Mouse (Mus musculus) left cerebral cortex, postnatal 4 days (tissue): ENCODE data around the gene Ncoa7. TPM values are rescaled to one million over a fixed set of nuclear protein-coding genes. Genes with fewer than 3 reads are reported as not detected.

Source experiments
- DNase-seq: peaks from one replicate; pipeline ENCODE4 v3.0.0-alpha.2; 2022
- intact Hi-C: fragments of 180-260 bp; cut with DNase I; formaldehyde crosslinking; loops from one replicate; pipeline ENCODE4 v1.15.1; 2025
- total RNA-seq, 2 experiments: library from RNA; stranded (reverse); gene quantifications; 2 replicates each; pipeline ENCODE4 v1.2.3; 2021

Ncoa7 gene
- total RNA-seq, 2 experiments from 2014 or later, result 63.6 to 66.2 TPM

DNA sequence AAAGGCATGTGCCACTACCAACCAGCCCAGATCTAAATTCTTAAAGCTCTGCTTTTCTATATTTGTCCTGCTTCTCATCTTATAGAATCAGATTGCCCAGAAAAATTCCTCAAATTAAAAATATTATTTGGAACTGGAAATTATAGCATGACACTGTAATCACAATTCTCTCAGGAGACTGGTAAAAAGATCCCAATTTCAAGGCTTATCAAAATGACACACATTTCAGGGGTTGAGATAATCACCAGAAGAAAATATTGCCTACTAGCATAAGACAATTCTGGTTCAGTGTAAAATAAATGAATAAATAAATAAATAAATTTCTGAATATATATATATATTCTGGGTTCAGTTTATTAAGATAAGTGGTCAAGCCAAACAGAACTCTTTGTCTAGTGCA, 193.5 kb downstream of the Ncoa7 start:
- intact Hi-C loops, result no loop called here
- DNase-seq, result no peak

DNA sequence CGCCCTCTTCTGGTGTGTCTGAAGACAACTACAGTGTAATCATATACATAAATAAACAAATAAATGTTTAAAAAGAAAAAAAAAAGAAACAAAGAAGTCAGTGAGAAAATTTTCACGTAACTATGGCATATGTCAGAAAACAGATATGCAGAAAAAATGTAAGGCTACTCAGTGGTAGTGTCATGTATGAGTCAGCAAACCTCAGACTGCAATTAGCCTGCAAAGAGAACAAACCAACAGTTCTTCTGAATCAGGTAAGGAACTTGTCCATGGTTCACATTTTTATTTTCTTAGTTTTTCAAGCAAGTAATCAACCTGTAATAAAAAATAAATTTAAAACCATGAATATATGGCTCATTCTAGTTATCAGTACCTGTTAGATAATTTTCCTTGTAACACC, 195.0 kb downstream of the Ncoa7 start:
- intact Hi-C loops, result no loop called here
- DNase-seq, result no peak

DNA sequence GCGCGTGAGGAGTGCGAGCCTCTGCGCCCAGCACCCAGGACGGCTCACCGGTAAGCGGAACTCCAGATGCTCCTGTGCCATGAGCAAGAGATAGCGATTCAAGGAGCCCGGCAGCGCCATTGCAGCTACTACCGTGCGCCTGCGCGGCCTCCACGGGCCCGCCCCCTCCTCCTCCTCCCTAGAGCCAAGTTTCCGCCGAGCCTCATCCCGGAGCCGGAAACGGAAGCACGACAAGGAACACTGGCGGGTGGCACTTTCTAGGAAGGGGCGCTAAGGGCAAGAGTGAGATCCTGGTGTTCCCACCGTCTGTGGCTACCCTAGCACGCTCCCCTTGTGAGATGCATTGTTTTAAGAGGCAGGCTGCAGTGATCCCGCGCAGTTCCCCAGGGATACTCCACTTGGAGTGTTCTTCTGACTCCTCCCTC, 202.6 kb downstream of the Ncoa7 start, which contains the start of gene Trmt11:
TSS of gene Trmt11 (minus strand) at position 208 of the 425 bp plus-strand sequence.
- intact Hi-C loops, result no loop called here
- DNase-seq, result peak; percentile 91

DNA sequence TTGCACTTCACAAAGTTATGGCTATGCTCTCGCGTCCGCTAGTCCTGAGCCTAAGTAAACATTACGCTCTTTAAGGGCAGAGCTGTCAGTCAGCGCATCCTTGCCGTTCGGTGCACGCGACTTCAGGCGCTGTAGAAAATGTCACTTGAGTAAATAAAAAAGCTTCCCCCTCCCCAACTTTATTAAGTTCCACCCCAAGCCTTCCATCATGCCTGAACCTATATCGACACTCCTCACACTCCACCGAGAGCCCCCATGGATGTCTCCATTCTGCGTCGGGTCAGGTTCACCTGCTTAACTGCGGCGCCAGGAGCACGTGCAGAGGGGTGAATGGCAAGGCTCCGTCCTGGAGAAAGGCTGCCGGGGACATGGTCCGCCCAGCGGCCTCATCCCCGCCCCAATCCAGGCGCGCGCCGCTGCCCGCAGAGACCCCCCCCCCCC, 203.0 kb downstream of the Ncoa7 start:
- DNase-seq, result no peak
- intact Hi-C loops, result no loop called here

DNA sequence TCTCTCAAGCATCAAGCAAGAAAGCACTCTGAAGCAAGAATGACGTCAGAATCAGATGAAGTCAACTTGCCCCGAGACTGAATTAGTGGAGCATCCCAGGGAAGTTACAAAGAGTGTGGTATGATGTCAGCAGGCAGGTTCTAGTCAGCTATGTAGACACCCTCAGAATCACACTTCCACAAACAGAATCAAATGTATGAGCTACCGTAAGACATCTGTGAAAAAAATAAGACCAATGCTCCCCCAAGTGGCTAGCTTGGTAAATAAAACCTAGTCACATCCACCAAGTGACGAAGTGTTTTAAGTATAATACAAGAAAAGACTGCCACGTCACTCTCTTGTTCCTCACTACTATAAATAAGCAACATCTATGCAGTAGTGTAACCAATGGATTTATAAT, 216.1 kb downstream of the Ncoa7 start:
- no peak for DNase-seq
- intact Hi-C loops, result loop anchor here (5.0 to 10.0 kb wide), 2 partner anchors 785 to 1052 kb away; partner anchors contain the start of gene Rspo3

DNA sequence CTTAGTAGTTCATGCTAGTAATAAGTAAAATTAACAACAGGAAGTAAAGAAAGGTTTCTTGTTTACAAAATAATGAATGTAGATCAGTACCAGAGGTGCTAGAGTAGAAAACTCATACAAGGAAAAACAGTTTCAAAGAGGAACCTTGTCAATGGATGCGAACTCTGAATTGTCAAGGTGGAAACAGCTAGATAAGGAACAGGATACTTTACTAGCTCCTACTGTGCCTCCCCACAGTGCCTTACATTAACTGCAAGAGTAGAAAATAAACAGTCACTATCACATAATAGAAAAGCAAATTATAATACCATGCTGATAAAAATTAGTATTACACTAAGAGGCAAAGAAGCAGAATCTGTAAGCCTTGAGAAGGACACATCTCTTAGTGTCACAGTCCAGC, 217.4 kb downstream of the Ncoa7 start:
- intact Hi-C loops, result loop anchor here (5.0 to 10.0 kb wide), 2 partner anchors 783 to 1051 kb away; partner anchors contain the start of gene Rspo3

More for the DNA sequence above, 217.4 kb downstream of the Ncoa7 start:
- no peak for DNase-seq

Other genes with a start within 250 kb of the Ncoa7 start
- gene Trmt11, start 202.6 kb downstream of the Ncoa7 start, total RNA-seq, result 10 to 100 TPM; 11.1 to 12.4 TPM
- gene Hint3, start 173.7 kb downstream of the Ncoa7 start, total RNA-seq, result 10 to 100 TPM; 26.4 to 33.8 TPM
- gene Hey2, start 39.5 kb upstream of the Ncoa7 start, total RNA-seq, result 1 to 10 TPM; 4.4 to 4.8 TPM